In the genomic region with DNA sequence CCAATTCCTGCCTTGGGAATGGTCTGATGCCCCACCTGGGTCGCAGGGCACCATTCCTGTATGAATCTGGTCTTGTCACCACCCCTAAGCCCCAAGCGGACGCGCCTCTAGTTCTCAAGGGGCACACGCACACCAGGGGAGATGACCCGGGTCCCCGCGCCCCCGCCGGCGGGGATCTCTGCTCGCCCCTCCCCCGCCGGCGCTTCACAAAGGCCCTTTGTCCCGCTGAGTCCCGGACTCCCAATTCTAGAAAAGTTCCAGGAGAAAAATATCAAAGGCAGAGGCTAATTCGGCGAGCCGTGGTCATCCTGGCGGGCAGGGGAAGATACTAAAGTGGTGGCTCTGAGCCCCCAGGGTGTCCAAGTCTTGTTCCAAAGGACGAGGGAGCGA, we compare ENCODE assay signal across 8 mouse cellular contexts. TPM values are rescaled to one million over a fixed set of nuclear protein-coding genes. Genes with fewer than 3 reads are reported as not detected.
A peak's percentile ranks its signal among the peaks of the same experiment; 100 is the strongest.
DNase-seq lines count a peak whose midpoint lies in the region; ATAC-seq lines count a peak whose summit lies in the region.

No protein-coding gene starts in this region.

- H3K9ac ChIP-seq in hindbrain, embryonic 12.5 days: peak overlapping the region; percentile 100
- peak overlapping the region; percentile 39; the same call in 1 of the 2 replicates for H3K9ac ChIP-seq in liver, embryonic 16.5 days (ENCODE audit: low read depth, low read length)

- no peak for ATAC-seq in hindbrain, embryonic 12.5 days (ENCODE audit: low FRiP score)
- no peak for ATAC-seq in liver, embryonic 16.5 days (ENCODE audit: low read depth)

- peak overlapping the region; percentile 100 for H3K27ac ChIP-seq in embryonic facial prominence, embryonic 10.5 days (replicated peaks)
- H3K27ac ChIP-seq in hindbrain, embryonic 12.5 days: peak overlapping the region; percentile 100
- no peak overlapping the region for H3K27ac ChIP-seq in liver, embryonic 16.5 days (ENCODE audit: low read length)

- 1% methylated on average over 23 of the region's 23 CpGs for WGBS in embryonic facial prominence, embryonic 10.5 days
- WGBS in hindbrain, embryonic 12.5 days: under 1% methylated on average over 23 of the region's 23 CpGs
- 6% methylated on average over 23 of the region's 23 CpGs for WGBS in liver, embryonic 16.5 days (ENCODE audit: insufficient replicate concordance)

- no peaks in the 10 kb centered on the region for H3K27me3 ChIP-seq in embryonic facial prominence, embryonic 10.5 days (replicated peaks; ENCODE audit: low read depth, poor library complexity, severe bottlenecking)
- H3K27me3 ChIP-seq in hindbrain, embryonic 12.5 days: no peaks in the 10 kb centered on the region
- H3K27me3 ChIP-seq in liver, embryonic 16.5 days (ENCODE audit: control insufficient read depth, insufficient read depth, low read depth, low read length): peaks cover 81% of the 10 kb centered on the region

- intact Hi-C loops in heart, postnatal 25 days (cut with DNase I): loop anchor here (5.0 kb wide), 2 partner anchors 46 to 64 kb away; no protein-coding TSS in a partner anchor

- peak overlapping the region; percentile 94 for H3K4me2 ChIP-seq in hindbrain, embryonic 12.5 days (replicated peaks)
- H3K4me2 ChIP-seq in liver, embryonic 16.5 days (ENCODE audit: low read depth, low read length): peak overlapping the region; percentile 68

- H3K4me1 ChIP-seq in embryonic facial prominence, embryonic 10.5 days: peaks cover 49% of the 10 kb centered on the region
- peaks cover 43% of the 10 kb centered on the region for H3K4me1 ChIP-seq in hindbrain, embryonic 12.5 days
- peaks cover 22% of the 10 kb centered on the region for H3K4me1 ChIP-seq in liver, embryonic 16.5 days (ENCODE audit: control insufficient read depth, low read depth, low read length)

- H3K4me3 ChIP-seq in embryonic facial prominence, embryonic 10.5 days: peak overlapping the region; percentile 98
- H3K4me3 ChIP-seq in hindbrain, embryonic 12.5 days: peak overlapping the region; percentile 85
- H3K4me3 ChIP-seq in liver, embryonic 16.5 days (ENCODE audit: low read depth, low read length): peak overlapping the region; percentile 66

- no peaks in the 10 kb centered on the region; the same call in 1 of the 2 replicates for H3K9me3 ChIP-seq in embryonic facial prominence, embryonic 10.5 days
- no peaks in the 10 kb centered on the region for H3K9me3 ChIP-seq in hindbrain, embryonic 12.5 days (replicated peaks)
- H3K9me3 ChIP-seq in liver, embryonic 16.5 days (replicated peaks; ENCODE audit: control insufficient read depth, low read length): no peaks in the 10 kb centered on the region

- peaks cover 48% of the 10 kb centered on the region for H3K36me3 ChIP-seq in embryonic facial prominence, embryonic 10.5 days (replicated peaks)
- H3K36me3 ChIP-seq in hindbrain, embryonic 12.5 days: peaks cover 20% of the 10 kb centered on the region
- no peaks in the 10 kb centered on the region for H3K36me3 ChIP-seq in liver, embryonic 16.5 days (ENCODE audit: control insufficient read depth, insufficient read depth)

- peak; percentile 38 for DNase-seq in heart, adult 8-10 months (ENCODE audit: low spot score)
- DNase-seq in heart, postnatal 25 days (ENCODE audit: low spot score): no peak
- peak; percentile 28 for DNase-seq in ES-CJ7 (ENCODE audit: low read depth, low spot score)
- peak; percentile 81 for DNase-seq in embryonic facial prominence, embryonic 10.5 days (ENCODE audit: low spot score)
- DNase-seq in yolk sac, embryonic 10.5 days (ENCODE audit: low spot score): peak; percentile 42
- no peak for DNase-seq in spleen, adult 18-20 months

RNA-seq across cellular contexts. Expression of gene Tnrc18, which starts 3.7 kb away (rescaled TPM):
- 10 to 100 TPM; 48.6 to 59.7 (median 55.0) TPM for total RNA-seq in heart, adult 8-10 months (2022)
- 10 to 100 TPM; 50.5 to 59.1 TPM for total RNA-seq in heart, postnatal 25 days (2021)
- polyA plus RNA-seq in embryonic facial prominence, embryonic 10.5 days (2016; fragmentation: Nextera tagmentation; extraction: Ambion mirVana): 21.8 and 26.5 TPM in 2 replicates
- 72.8 and 73.7 TPM in 2 replicates for polyA plus RNA-seq in hindbrain, embryonic 12.5 days (2016; fragmentation: Nextera tagmentation; extraction: Ambion mirVana)
- 2.6 and 3.4 TPM in 2 replicates for polyA plus RNA-seq in liver, embryonic 16.5 days (2015; fragmentation: Nextera tagmentation; extraction: Ambion mirVana)

Comparison
In these comparisons a context has a peak if more than half of its experiments do, and no peak if none do; other contexts are left out.
1. DNase-seq: peak in heart, adult 8-10 months (single experiment), ES-CJ7 (single experiment), embryonic facial prominence, embryonic 10.5 days (single experiment) and yolk sac, embryonic 10.5 days (single experiment); none in heart, postnatal 25 days (single experiment) and spleen, adult 18-20 months (0 of 2).
2. Peak in every context shown above with its lines, with median percentiles within 50 percentile points of each other: H3K4me3 ChIP-seq.